In genomic region chr17:32389101-32389659, GRCm38 (mm10) we compare ENCODE assay signal across 8 mouse cellular contexts. TPM values are rescaled to one million over a fixed set of nuclear protein-coding genes. Genes with fewer than 3 reads are reported as not detected.
DNase-seq lines count a peak whose midpoint lies in the region; ATAC-seq and TF ChIP-seq lines count a peak whose summit lies in the region.

Gene Wiz, minus strand, starts transcription at chr17:32389439.

- WGBS in forebrain, postnatal 0 days = under 1% methylated on average over 39 of the region's 44 CpGs
- under 1% methylated on average over 24 of the region's 44 CpGs for WGBS in lung, embryonic 15.5 days

- no peaks in the 10 kb centered on the region for H3K9me3 ChIP-seq in ES-E14 (ENCODE audit: control insufficient read depth, insufficient read depth, low read depth, low read length)
- H3K9me3 ChIP-seq in forebrain, postnatal 0 days (ENCODE audit: low read length) = no peaks in the 10 kb centered on the region
- H3K9me3 ChIP-seq in lung, embryonic 15.5 days = no peaks in the 10 kb centered on the region

- TF ChIP-seq CTCF in forebrain, postnatal 0 days (IDR thresholded peaks at IDR 0.05; ENCODE audit: low read depth) = no peak

- H3K4me3 ChIP-seq in ES-E14 (ENCODE audit: insufficient read depth in 1 of 2, low read depth in 1 of 2, low read length in 2 of 2, poor library complexity in 1 of 2, severe bottlenecking in 1 of 2) = peak within 1 kb of the TSS; percentile 94 to 96
- peak within 1 kb of the TSS; percentile 75 for H3K4me3 ChIP-seq in forebrain, postnatal 0 days (ENCODE audit: low read depth, low read length)
- H3K4me3 ChIP-seq in lung, embryonic 15.5 days = peak within 1 kb of the TSS; percentile 83

- peak within 1 kb of the TSS; percentile 70; the same call in 1 of the 2 replicates for H3K27ac ChIP-seq in ES-E14 (ENCODE audit: insufficient read depth, low read depth, low read length, poor library complexity, severe bottlenecking)
- H3K27ac ChIP-seq in forebrain, postnatal 0 days (ENCODE audit: low read depth, low read length) = peak within 1 kb of the TSS; percentile 82
- peak within 1 kb of the TSS; percentile 82 for H3K27ac ChIP-seq in lung, embryonic 15.5 days

- in situ Hi-C loops in ES-E14 (cut with MboI; ENCODE audit: low sequenced_read_pairs in 2 of 2, unreplicated experiment in 2 of 2) = no loop called here

- peak within 1 kb of the TSS; percentile 90 for H3K9ac ChIP-seq in ES-E14 (ENCODE audit: insufficient read depth, low read depth, low read length, poor library complexity, severe bottlenecking)
- peak within 1 kb of the TSS; percentile 91 for H3K9ac ChIP-seq in forebrain, postnatal 0 days
- peak within 1 kb of the TSS; percentile 78 for H3K9ac ChIP-seq in lung, embryonic 15.5 days

- H3K27me3 ChIP-seq in forebrain, postnatal 0 days (ENCODE audit: insufficient read depth, low read length) = peaks cover 25% of the 10 kb centered on the region
- peaks cover 36% of the 10 kb centered on the region for H3K27me3 ChIP-seq in lung, embryonic 15.5 days

- no peaks in the 10 kb centered on the region for H3K36me3 ChIP-seq in ES-E14 (ENCODE audit: control insufficient read depth, insufficient read depth, low read length, poor library complexity, severe bottlenecking)
- peaks cover 24% of the 10 kb centered on the region for H3K36me3 ChIP-seq in forebrain, postnatal 0 days (ENCODE audit: insufficient read depth)
- peaks cover 10% of the 10 kb centered on the region for H3K36me3 ChIP-seq in lung, embryonic 15.5 days

- H3K4me2 ChIP-seq in forebrain, postnatal 0 days (ENCODE audit: low read depth) = peak within 1 kb of the TSS; percentile 93
- peak within 1 kb of the TSS; percentile 98 for H3K4me2 ChIP-seq in lung, embryonic 15.5 days

- H3K4me1 ChIP-seq in ES-E14 (ENCODE audit: control insufficient read depth in 2 of 2, insufficient read depth in 2 of 2, low read length in 2 of 2, poor library complexity in 1 of 2) = peaks cover 0 to 4% of the 10 kb centered on the region in 2 experiments; a peak in 3 of 4 replicates
- no peaks in the 10 kb centered on the region for H3K4me1 ChIP-seq in forebrain, postnatal 0 days (ENCODE audit: insufficient read depth)
- peaks cover 16% of the 10 kb centered on the region; the same call in 1 of the 2 replicates for H3K4me1 ChIP-seq in lung, embryonic 15.5 days

- DNase-seq in ES-E14 (ENCODE audit: low read depth, low spot score) = peak; percentile 72
- peak; percentile 96 to 98 for DNase-seq in cerebellum, adult 18-20 months
- DNase-seq in forebrain, postnatal 0 days = peak; percentile 96
- DNase-seq in heart, postnatal 4 days = peak; percentile 97
- DNase-seq in layer of hippocampus, adult 8-10 months (ENCODE audit: low spot score in 2 of 2) = peak; percentile 92 to 93
- DNase-seq in ovary, adult 18-20 months (ENCODE audit: low spot score) = peak; percentile 90
- peak; percentile 93 for DNase-seq in thymus, postnatal 0 days (ENCODE audit: low spot score)

- peak; percentile 89 for ATAC-seq in forebrain, postnatal 0 days
- peak; percentile 92 for ATAC-seq in lung, embryonic 15.5 days (ENCODE audit: borderline replicate concordance, extremely low read depth, low FRiP score, low TSS enrichment)

TF ChIP-seq in ES-E14, 5 proteins besides CTCF, POLR2A, EP300 and RAD21:
- TF ChIP-seq MAFK (IDR thresholded peaks at IDR 0.05; ENCODE audit: insufficient read depth, low read depth, low read length) (no peak), HCFC1 (IDR thresholded peaks at IDR 0.05; ENCODE audit: borderline replicate concordance, insufficient read depth, low read length) (peak; percentile 86), ZNF384 (IDR thresholded peaks at IDR 0.05; ENCODE audit: low read depth, low read length) (no peak), CHD2 (IDR thresholded peaks at IDR 0.05; ENCODE audit: low read depth, low read length) (no peak)

RNA-seq across cellular contexts. Expression of gene Wiz, which starts in this region (rescaled TPM):
- total RNA-seq in ES-E14 (2012; rRNA removed) = 10.4 and 12.4 TPM in 2 replicates
- total RNA-seq in forebrain, postnatal 0 days (2014; rRNA removed) = 38.2 and 55.4 TPM in 2 replicates
- polyA plus RNA-seq in forebrain, postnatal 0 days (2015; fragmentation: Nextera tagmentation; extraction: Ambion mirVana) = 35.4 and 42.0 TPM in 2 replicates
- 10 to 100 TPM; 33.7 to 34.6 TPM for total RNA-seq in heart, postnatal 4 days (2021)
- total RNA-seq in layer of hippocampus, adult 8-10 months (2022) = 10 to 100 TPM; 44.5 to 52.9 (median 47.4) TPM
- 24.9 and 26.9 TPM in 2 replicates for polyA plus RNA-seq in lung, embryonic 15.5 days (2015; fragmentation: Nextera tagmentation; extraction: Ambion mirVana)
- 13.2 and 15.3 TPM in 2 replicates for polyA plus RNA-seq in thymus, postnatal 0 days (2015; fragmentation: Nextera tagmentation; extraction: Ambion mirVana)

Comparison
In these comparisons a context has a peak if more than half of its experiments do, and no peak if none do; other contexts are left out.
1. Peak in every context shown above with its lines: DNase-seq, ATAC-seq, H3K4me3 ChIP-seq and H3K27ac ChIP-seq.